Mouse (Mus musculus): ENCODE results near the gene Vax1. TPM values are rescaled to one million over a fixed set of nuclear protein-coding genes. Genes with fewer than 3 reads are reported as not detected.
A peak's percentile ranks its signal among the peaks of the same experiment; 100 is the strongest.

Gene Vax1
- polyA plus RNA-seq, 1 experiment from 2014 or later: not detected

- Histone ChIP-seq H3K27me3 (ENCODE audit: control insufficient read depth, insufficient read depth, low read length) (peaks cover 97% of the 10 kb centered on the region), H3K36me3 (ENCODE audit: control insufficient read depth, insufficient read depth, low read length) (no peaks in the 10 kb centered on the region), H3K4me3 (ENCODE audit: control insufficient read depth in 1 of 2, insufficient read depth in 1 of 2, low read depth in 1 of 2, low read length in 2 of 2) (peak overlapping the region in 1 of 2 experiments; percentile 33; a peak in 1 of 4 replicates), H3K9me3 (ENCODE audit: control insufficient read depth, low read length) (no peaks in the 10 kb centered on the region), H3K4me1 (ENCODE audit: control insufficient read depth in 2 of 2, insufficient read depth in 2 of 2, low read length in 2 of 2) (peaks cover 6 to 19% of the 10 kb centered on the region in 2 experiments; a peak in 3 of 4 replicates), H3K4me2 (ENCODE audit: low read length) (no peak overlapping the region), H3K27ac (replicated peaks in 1 of 2; ENCODE audit: control insufficient read depth in 1 of 2, insufficient read depth in 1 of 2, low read depth in 2 of 2, low read length in 2 of 2) (no peak overlapping the region), H3K9ac (ENCODE audit: low read length) (no peak overlapping the region)
- WGBS: 4% methylated on average over 17 of the region's 17 CpGs
- no peak for ATAC-seq (ENCODE audit: insufficient number of reproducible peaks, insufficient read depth, low FRiP score, low read depth)
Measured at GRCm38 (mm10) chr19:59168386-59168905, 1.4 kb downstream of the Vax1 start.

GRCm38 (mm10) chr19:59167871-59168270 lies 2.0 kb downstream of the Vax1 start:
- H3K27ac ChIP-seq (replicated peaks in 1 of 2; ENCODE audit: control insufficient read depth in 1 of 2, insufficient read depth in 1 of 2, low read depth in 2 of 2, low read length in 2 of 2): no peak overlapping the region
- peaks cover 97% of the 10 kb centered on the region for H3K27me3 ChIP-seq (ENCODE audit: control insufficient read depth, insufficient read depth, low read length)
- H3K4me2 ChIP-seq (ENCODE audit: low read length): no peak overlapping the region
- 46% methylated on average over 5 of the region's 5 CpGs for WGBS
- H3K4me3 ChIP-seq (ENCODE audit: control insufficient read depth in 1 of 2, insufficient read depth in 1 of 2, low read depth in 1 of 2, low read length in 2 of 2): no peak overlapping the region
- no peaks in the 10 kb centered on the region for H3K9me3 ChIP-seq (ENCODE audit: control insufficient read depth, low read length)
- no peak for ATAC-seq (ENCODE audit: insufficient number of reproducible peaks, insufficient read depth, low FRiP score, low read depth)
- H3K4me1 ChIP-seq (ENCODE audit: control insufficient read depth in 2 of 2, insufficient read depth in 2 of 2, low read length in 2 of 2): peaks cover 6 to 19% of the 10 kb centered on the region in 2 experiments; a peak in 3 of 4 replicates
- no peaks in the 10 kb centered on the region for H3K36me3 ChIP-seq (ENCODE audit: control insufficient read depth, insufficient read depth, low read length)
- no peak overlapping the region for H3K9ac ChIP-seq (ENCODE audit: low read length)

- peaks cover 6 to 19% of the 10 kb centered on the region in 2 experiments; a peak in 3 of 4 replicates for H3K4me1 ChIP-seq (ENCODE audit: control insufficient read depth in 2 of 2, insufficient read depth in 2 of 2, low read length in 2 of 2)
- peak overlapping the region in 1 of 2 experiments; percentile 42; a peak in 2 of 4 replicates for H3K4me3 ChIP-seq (ENCODE audit: control insufficient read depth in 1 of 2, insufficient read depth in 1 of 2, low read depth in 1 of 2, low read length in 2 of 2)
- no peaks in the 10 kb centered on the region for H3K36me3 ChIP-seq (ENCODE audit: control insufficient read depth, insufficient read depth, low read length)
- no peak for ATAC-seq (ENCODE audit: insufficient number of reproducible peaks, insufficient read depth, low FRiP score, low read depth)
- WGBS: 5% methylated on average over 13 of the region's 13 CpGs
- H3K27ac ChIP-seq (replicated peaks in 1 of 2; ENCODE audit: control insufficient read depth in 1 of 2, insufficient read depth in 1 of 2, low read depth in 2 of 2, low read length in 2 of 2): no peak overlapping the region
- peak overlapping the region; percentile 41; the same call in 1 of the 2 replicates for H3K9ac ChIP-seq (ENCODE audit: low read length)
- peaks cover 99% of the 10 kb centered on the region for H3K27me3 ChIP-seq (ENCODE audit: control insufficient read depth, insufficient read depth, low read length)
- peak overlapping the region; percentile 77 for H3K4me2 ChIP-seq (ENCODE audit: low read length)
- no peaks in the 10 kb centered on the region for H3K9me3 ChIP-seq (ENCODE audit: control insufficient read depth, low read length)
Measured at GRCm38 (mm10) chr19:59166879-59167278, 3.0 kb downstream of the Vax1 start.

- Histone ChIP-seq H3K27ac (replicated peaks in 1 of 2; ENCODE audit: control insufficient read depth in 1 of 2, insufficient read depth in 1 of 2, low read depth in 2 of 2, low read length in 2 of 2) (no peak overlapping the region), H3K4me3 (ENCODE audit: control insufficient read depth in 1 of 2, insufficient read depth in 1 of 2, low read depth in 1 of 2, low read length in 2 of 2) (peak overlapping the region; percentile 31 to 42), H3K36me3 (ENCODE audit: control insufficient read depth, insufficient read depth, low read length) (no peaks in the 10 kb centered on the region), H3K9me3 (ENCODE audit: control insufficient read depth, low read length) (no peaks in the 10 kb centered on the region), H3K4me1 (ENCODE audit: control insufficient read depth in 2 of 2, insufficient read depth in 2 of 2, low read length in 2 of 2) (peaks cover 6 to 19% of the 10 kb centered on the region in 2 experiments; a peak in 3 of 4 replicates), H3K4me2 (ENCODE audit: low read length) (peak overlapping the region; percentile 77), H3K9ac (ENCODE audit: low read length) (peak overlapping the region; percentile 41), H3K27me3 (ENCODE audit: control insufficient read depth, insufficient read depth, low read length) (peaks cover 99% of the 10 kb centered on the region)
- WGBS: under 1% methylated on average over 55 of the region's 55 CpGs
- ATAC-seq (ENCODE audit: insufficient number of reproducible peaks, insufficient read depth, low FRiP score, low read depth): peak; percentile 44
Measured at GRCm38 (mm10) chr19:59166311-59166761, 3.5 kb downstream of the Vax1 start.

GRCm38 (mm10) chr19:59165577-59165976 lies 4.3 kb downstream of the Vax1 start:
- Histone ChIP-seq H3K27me3 (ENCODE audit: control insufficient read depth, insufficient read depth, low read length) (peaks cover 99% of the 10 kb centered on the region), H3K4me3 (ENCODE audit: control insufficient read depth in 1 of 2, insufficient read depth in 1 of 2, low read depth in 1 of 2, low read length in 2 of 2) (no peak overlapping the region), H3K36me3 (ENCODE audit: control insufficient read depth, insufficient read depth, low read length) (no peaks in the 10 kb centered on the region), H3K27ac (replicated peaks in 1 of 2; ENCODE audit: control insufficient read depth in 1 of 2, insufficient read depth in 1 of 2, low read depth in 2 of 2, low read length in 2 of 2) (no peak overlapping the region), H3K9me3 (ENCODE audit: control insufficient read depth, low read length) (no peaks in the 10 kb centered on the region), H3K4me2 (ENCODE audit: low read length) (no peak overlapping the region), H3K9ac (ENCODE audit: low read length) (no peak overlapping the region), H3K4me1 (ENCODE audit: control insufficient read depth in 2 of 2, insufficient read depth in 2 of 2, low read length in 2 of 2) (peaks cover 6 to 19% of the 10 kb centered on the region in 2 experiments; a peak in 3 of 4 replicates)
- ATAC-seq (ENCODE audit: insufficient number of reproducible peaks, insufficient read depth, low FRiP score, low read depth): no peak
- 13% methylated on average over 7 of the region's 7 CpGs for WGBS

GRCm38 (mm10) chr19:59164896-59165560 lies 4.8 kb downstream of the Vax1 start:
- H3K36me3 ChIP-seq (ENCODE audit: control insufficient read depth, insufficient read depth, low read length): no peaks in the 10 kb centered on the region
- no peak overlapping the region for H3K4me3 ChIP-seq (ENCODE audit: control insufficient read depth in 1 of 2, insufficient read depth in 1 of 2, low read depth in 1 of 2, low read length in 2 of 2)
- no peak overlapping the region for H3K27ac ChIP-seq (replicated peaks in 1 of 2; ENCODE audit: control insufficient read depth in 1 of 2, insufficient read depth in 1 of 2, low read depth in 2 of 2, low read length in 2 of 2)
- H3K4me2 ChIP-seq (ENCODE audit: low read length): no peak overlapping the region
- H3K9ac ChIP-seq (ENCODE audit: low read length): no peak overlapping the region
- H3K9me3 ChIP-seq (ENCODE audit: control insufficient read depth, low read length): no peaks in the 10 kb centered on the region
- 18% methylated on average over 16 of the region's 16 CpGs for WGBS
- no peak for ATAC-seq (ENCODE audit: insufficient number of reproducible peaks, insufficient read depth, low FRiP score, low read depth)
- H3K4me1 ChIP-seq (ENCODE audit: control insufficient read depth in 2 of 2, insufficient read depth in 2 of 2, low read length in 2 of 2): peaks cover 3 to 19% of the 10 kb centered on the region in 2 experiments; a peak in 3 of 4 replicates
- peaks cover 99% of the 10 kb centered on the region for H3K27me3 ChIP-seq (ENCODE audit: control insufficient read depth, insufficient read depth, low read length)

GRCm38 (mm10) chr19:59164111-59164510 lies 5.7 kb downstream of the Vax1 start:
- whole genome bisulfite sequencing: 23% methylated on average over 1 of the region's 1 CpGs
- H3K27ac ChIP-seq (replicated peaks in 1 of 2; ENCODE audit: control insufficient read depth in 1 of 2, insufficient read depth in 1 of 2, low read depth in 2 of 2, low read length in 2 of 2): no peak overlapping the region
- no peak for ATAC-seq (ENCODE audit: insufficient number of reproducible peaks, insufficient read depth, low FRiP score, low read depth)
- H3K4me3 ChIP-seq (ENCODE audit: control insufficient read depth in 1 of 2, insufficient read depth in 1 of 2, low read depth in 1 of 2, low read length in 2 of 2): no peak overlapping the region
- no peak overlapping the region for H3K9ac ChIP-seq (ENCODE audit: low read length)
- no peaks in the 10 kb centered on the region for H3K9me3 ChIP-seq (ENCODE audit: control insufficient read depth, low read length)
- H3K4me1 ChIP-seq (ENCODE audit: control insufficient read depth in 2 of 2, insufficient read depth in 2 of 2, low read length in 2 of 2): peaks cover 2 to 13% of the 10 kb centered on the region in 2 experiments; a peak in 3 of 4 replicates
- peaks cover 96% of the 10 kb centered on the region for H3K27me3 ChIP-seq (ENCODE audit: control insufficient read depth, insufficient read depth, low read length)
- H3K4me2 ChIP-seq (ENCODE audit: low read length): no peak overlapping the region
- H3K36me3 ChIP-seq (ENCODE audit: control insufficient read depth, insufficient read depth, low read length): no peaks in the 10 kb centered on the region
